Mouse (Mus musculus) bone marrow macrophage, adult 2 months (primary cell): ENCODE measurements around the gene Fam222a.

ENCODE experiments used
- CTCF ChIP-seq: IDR thresholded peaks from 2 replicates; pipeline ENCODE4 v1.5.1; 2012; ENCODE audit warnings: low read depth, mild to moderate bottlenecking, low read length, moderate library complexity
- POLR2A ChIP-seq: IDR thresholded peaks from 2 replicates; pipeline ENCODE4 v1.6.1; 2012; ENCODE audit warnings: mild to moderate bottlenecking, low read depth, low read length, borderline replicate concordance

GRCm38 (mm10) chr5:114657426-114657825 is 89.6 kb downstream of the Fam222a start:
- TF ChIP-seq POLR2A (no peak), CTCF (no peak)
